Mouse (Mus musculus) NIH3T3 (cell line): Measurements from ENCODE around the gene Snd1.
A peak's percentile ranks its signal among the peaks of the same experiment; 100 is the strongest.

Experiments used
- DNase-seq: peaks from one replicate; pipeline ENCODE4 v3.0.0-alpha.2; 2012; ENCODE audit warnings: low read depth

The Snd1 gene

GRCm38 (mm10) chr6:28474839-28475238 is at the start of gene Snd1:
Gene Snd1 (plus strand): TSS chr6:28475139.
- no peak for DNase-seq

GRCm38 (mm10) chr6:28427096-28427839 is 47.7 kb upstream of the Snd1 start, which contains the start of gene Fscn3:
Gene Fscn3 (plus strand): TSS chr6:28427789.
- DNase-seq, result no peak

GRCm38 (mm10) chr6:28428290-28428689 is 46.6 kb upstream of the Snd1 start, which contains the start of gene Gcc1:
Gene Gcc1 (minus strand): TSS chr6:28428390.
- no peak for DNase-seq

- DNase-seq, result no peak
These were observed 45.1 kb upstream of the Snd1 start for GRCm38 (mm10) chr6:28429870-28430269.

GRCm38 (mm10) chr6:28430795-28431537 is 44.0 kb upstream of the Snd1 start:
- no peak for DNase-seq

GRCm38 (mm10) chr6:28431538-28431855 is 43.4 kb upstream of the Snd1 start:
- DNase-seq, result no peak

- no peak for DNase-seq
These were observed 27.0 kb upstream of the Snd1 start for GRCm38 (mm10) chr6:28447937-28448336.

- no peak for DNase-seq
These were observed 25.7 kb upstream of the Snd1 start, which contains the start of gene Pax4 for GRCm38 (mm10) chr6:28449253-28449652. Gene Pax4 (minus strand): TSS chr6:28449353.

- peak; percentile 49 for DNase-seq
These were observed 24.5 kb upstream of the Snd1 start for GRCm38 (mm10) chr6:28450481-28450880.

- DNase-seq, result no peak
These were observed 24.0 kb upstream of the Snd1 start for GRCm38 (mm10) chr6:28450977-28451376.

GRCm38 (mm10) chr6:28459221-28459668 is 15.7 kb upstream of the Snd1 start:
- no peak for DNase-seq

- DNase-seq, result peak; percentile 60
These were observed 14.4 kb upstream of the Snd1 start for GRCm38 (mm10) chr6:28460534-28460933.

GRCm38 (mm10) chr6:28464630-28465029 is 10.3 kb upstream of the Snd1 start:
- DNase-seq, result no peak

GRCm38 (mm10) chr6:28470017-28470602 is 4.8 kb upstream of the Snd1 start:
- DNase-seq, result no peak

GRCm38 (mm10) chr6:28470621-28471020 is 4.3 kb upstream of the Snd1 start:
- no peak for DNase-seq

GRCm38 (mm10) chr6:28471284-28472035 is 3.5 kb upstream of the Snd1 start:
- DNase-seq, result peak; percentile 51

- DNase-seq, result peak; percentile 67
These were observed 728 bp upstream of the Snd1 start for GRCm38 (mm10) chr6:28474211-28474610.

GRCm38 (mm10) chr6:28479865-28480751 is 5.2 kb downstream of the Snd1 start:
- DNase-seq, result peak; percentile 100

- DNase-seq, result peak; percentile 57
These were observed 6.0 kb downstream of the Snd1 start for GRCm38 (mm10) chr6:28480752-28481492.

GRCm38 (mm10) chr6:28482711-28483315 is 7.9 kb downstream of the Snd1 start:
- DNase-seq, result peak; percentile 37
